Mouse (Mus musculus): Measurements from ENCODE around the gene Dzip1.

Gene Dzip1

GRCm38 (mm10) chr14:118831597-118831996 is 93.7 kb downstream of the Dzip1 start:
- no peak for DNase-seq

- DNase-seq, result no peak
Measured at GRCm38 (mm10) chr14:118829331-118830095, 95.7 kb downstream of the Dzip1 start.

- DNase-seq, result peak; percentile 22
Measured at GRCm38 (mm10) chr14:118827283-118827904, 97.9 kb downstream of the Dzip1 start.

GRCm38 (mm10) chr14:118826346-118826745 is 98.9 kb downstream of the Dzip1 start:
- DNase-seq, result no peak
